Mouse (Mus musculus) NIH3T3 (cell line): ENCODE measurements around the gene Aebp1.
"Not testable (repeated sequence)": the region's sequence is repeated elsewhere in the genome, so short reads cannot be mapped to it uniquely, and the experiment has no call there.

Experiments
- DNase-seq: peaks from one replicate; pipeline ENCODE4 v3.0.0-alpha.2; 2012; ENCODE audit warnings: low read depth

Gene Aebp1

GRCm38 (mm10) chr11:5855902-5856301 is 5.8 kb upstream of the Aebp1 start:
- DNase-seq = peak; percentile 96

- DNase-seq = no peak
Observed at GRCm38 (mm10) chr11:5856479-5857130, 5.1 kb upstream of the Aebp1 start.

- DNase-seq = no peak
Observed at GRCm38 (mm10) chr11:5858723-5859122, 3.0 kb upstream of the Aebp1 start.

GRCm38 (mm10) chr11:5859883-5860550 is 1.7 kb upstream of the Aebp1 start:
- DNase-seq = peak; percentile 76

- DNase-seq = peak; percentile 80
Observed at GRCm38 (mm10) chr11:5860639-5861038, 1.1 kb upstream of the Aebp1 start.

- DNase-seq = peak; percentile 94
Observed at GRCm38 (mm10) chr11:5862394-5863105, 803 bp downstream of the Aebp1 start.

- peak; percentile 45 for DNase-seq
Observed at GRCm38 (mm10) chr11:5867196-5867595, 5.4 kb downstream of the Aebp1 start.

GRCm38 (mm10) chr11:5868324-5868723 is 6.6 kb downstream of the Aebp1 start:
- no peak for DNase-seq

- DNase-seq = no peak
Observed at GRCm38 (mm10) chr11:5869331-5869730, 7.6 kb downstream of the Aebp1 start.

GRCm38 (mm10) chr11:5870069-5870468 is 8.3 kb downstream of the Aebp1 start:
- DNase-seq = no peak

- DNase-seq = peak; percentile 53
Observed at GRCm38 (mm10) chr11:5872707-5873106, 11.0 kb downstream of the Aebp1 start.

- DNase-seq = no peak
Observed at GRCm38 (mm10) chr11:5873192-5873591, 11.4 kb downstream of the Aebp1 start.

GRCm38 (mm10) chr11:5877421-5877820 is 15.7 kb downstream of the Aebp1 start:
- DNase-seq = no peak

GRCm38 (mm10) chr11:5877921-5878526 is 16.3 kb downstream of the Aebp1 start, which contains the start of gene Pold2:
Gene Pold2 (minus strand): TSS chr11:5878292.
- peak; percentile 99 for DNase-seq

- no peak for DNase-seq
Observed at GRCm38 (mm10) chr11:5878661-5879060, 16.9 kb downstream of the Aebp1 start.

- DNase-seq = peak; percentile 66
Observed at GRCm38 (mm10) chr11:5879905-5880304, 18.2 kb downstream of the Aebp1 start.

GRCm38 (mm10) chr11:5882518-5882917 is 20.8 kb downstream of the Aebp1 start:
- DNase-seq = no peak

GRCm38 (mm10) chr11:5886187-5886586 is 24.4 kb downstream of the Aebp1 start:
- peak; percentile 94 for DNase-seq

GRCm38 (mm10) chr11:5887250-5887649 is 25.5 kb downstream of the Aebp1 start:
- no peak for DNase-seq

GRCm38 (mm10) chr11:5888563-5888962 is 26.8 kb downstream of the Aebp1 start:
- not testable (repeated sequence) for DNase-seq

GRCm38 (mm10) chr11:5892151-5892591 is 30.4 kb downstream of the Aebp1 start:
- peak; percentile 62 for DNase-seq

GRCm38 (mm10) chr11:5892810-5893368 is 31.1 kb downstream of the Aebp1 start:
- DNase-seq = no peak
